Mouse (Mus musculus): Measurements from ENCODE around the gene Pot1b. TPM values are rescaled to one million over a fixed set of nuclear protein-coding genes. Genes with fewer than 3 reads are reported as not detected.

Gene Pot1b
- polyA plus RNA-seq, 2 experiments, result 6.9 to 18.3 TPM

GRCm38 (mm10) chr17:55722250-55722649 is 9.8 kb upstream of the Pot1b start:
- no peaks in the 10 kb centered on the region for H3K4me1 ChIP-seq (ENCODE audit: control insufficient read depth, insufficient read depth, low read length)
- no peak overlapping the region for H3K27ac ChIP-seq (replicated peaks; ENCODE audit: low read depth, low read length)
- no peaks in the 10 kb centered on the region for H3K9me3 ChIP-seq (ENCODE audit: control insufficient read depth, low read length)
- DNase-seq (ENCODE audit: low spot score), result no peak
- H3K36me3 ChIP-seq (ENCODE audit: control insufficient read depth, insufficient read depth, low read length), result no peaks in the 10 kb centered on the region
- TF ChIP-seq POLR2A (IDR thresholded peaks at IDR 0.05; ENCODE audit: borderline replicate concordance, extremely low read depth, insufficient read depth, insufficient read length), result no peak
- no peak overlapping the region for H3K9ac ChIP-seq (ENCODE audit: low read depth, low read length, severe bottlenecking)
- no peak overlapping the region for H3K4me3 ChIP-seq (replicated peaks; ENCODE audit: low read length)
- H3K4me2 ChIP-seq (replicated peaks; ENCODE audit: low read depth, low read length, severe bottlenecking), result no peak overlapping the region
- H3K27me3 ChIP-seq (ENCODE audit: control insufficient read depth, insufficient read depth, low read length), result no peaks in the 10 kb centered on the region
- ATAC-seq (ENCODE audit: low FRiP score, low read depth), result no peak
- WGBS, result 65% methylated on average over 2 of the region's 2 CpGs

DNA sequence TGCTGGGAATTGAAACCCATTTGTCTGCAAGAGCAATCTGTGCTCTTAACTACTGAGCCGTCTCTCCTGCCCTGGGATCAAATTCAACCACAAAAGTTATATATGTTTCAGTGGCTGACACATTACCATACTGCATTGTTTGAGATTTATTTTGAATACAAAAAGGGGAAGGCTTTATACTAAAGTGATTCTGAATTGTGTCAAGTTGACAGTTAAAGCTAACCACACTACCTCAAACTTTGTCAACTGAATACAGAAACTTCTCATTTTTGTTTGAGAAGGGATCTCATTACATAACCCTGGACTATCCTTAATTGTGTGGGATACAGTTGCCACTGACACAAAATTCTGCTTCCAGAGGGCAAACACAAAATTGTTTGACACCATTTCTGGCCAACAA is 8.8 kb upstream of the Pot1b start:
- Histone ChIP-seq H3K9me3 (ENCODE audit: control insufficient read depth, low read length) (no peaks in the 10 kb centered on the region), H3K27me3 (ENCODE audit: control insufficient read depth, insufficient read depth, low read length) (no peaks in the 10 kb centered on the region), H3K4me3 (replicated peaks; ENCODE audit: low read length) (no peak overlapping the region), H3K4me2 (replicated peaks; ENCODE audit: low read depth, low read length, severe bottlenecking) (no peak overlapping the region), H3K4me1 (ENCODE audit: control insufficient read depth, insufficient read depth, low read length) (no peaks in the 10 kb centered on the region), H3K36me3 (ENCODE audit: control insufficient read depth, insufficient read depth, low read length) (no peaks in the 10 kb centered on the region), H3K27ac (replicated peaks; ENCODE audit: low read depth, low read length) (no peak overlapping the region), H3K9ac (ENCODE audit: low read depth, low read length, severe bottlenecking) (no peak overlapping the region)
- no peak for DNase-seq (ENCODE audit: low spot score)
- ATAC-seq (ENCODE audit: low FRiP score, low read depth), result no peak
- 49% methylated on average over 1 of the region's 1 CpGs for WGBS
- TF ChIP-seq POLR2A (IDR thresholded peaks at IDR 0.05; ENCODE audit: borderline replicate concordance, extremely low read depth, insufficient read depth, insufficient read length), result no peak

DNA sequence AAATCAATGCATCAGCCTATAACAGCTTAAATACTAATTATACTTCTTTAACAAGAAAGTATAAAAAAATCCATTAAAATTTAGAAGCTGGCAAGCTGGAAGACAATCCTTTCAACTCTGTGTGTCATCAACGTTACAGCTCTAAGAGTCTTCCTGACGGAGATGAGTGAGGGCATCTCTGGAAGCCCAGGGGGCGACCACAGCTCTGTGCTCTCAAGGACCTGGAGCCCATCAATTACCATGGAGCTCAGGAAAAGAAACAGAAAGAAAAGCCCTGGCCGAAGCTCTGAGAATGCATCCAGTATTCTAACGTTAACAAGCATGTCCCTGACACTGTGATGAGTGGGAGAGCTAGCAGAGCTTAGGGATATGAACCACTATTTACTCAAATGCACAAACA is 9.6 kb downstream of the Pot1b start:
- H3K27me3 ChIP-seq (ENCODE audit: control insufficient read depth, insufficient read depth, low read length), result no peaks in the 10 kb centered on the region
- no peak for DNase-seq (ENCODE audit: low spot score)
- 74% methylated on average over 5 of the region's 5 CpGs for WGBS
- no peak for TF ChIP-seq POLR2A (IDR thresholded peaks at IDR 0.05; ENCODE audit: borderline replicate concordance, extremely low read depth, insufficient read depth, insufficient read length)
- H3K27ac ChIP-seq (replicated peaks; ENCODE audit: low read depth, low read length), result no peak overlapping the region
- ATAC-seq (ENCODE audit: low FRiP score, low read depth), result no peak
- H3K36me3 ChIP-seq (ENCODE audit: control insufficient read depth, insufficient read depth, low read length), result peaks cover 23% of the 10 kb centered on the region; the same call in 1 of the 2 replicates
- no peak overlapping the region for H3K4me2 ChIP-seq (replicated peaks; ENCODE audit: low read depth, low read length, severe bottlenecking)
- no peak overlapping the region for H3K4me3 ChIP-seq (replicated peaks; ENCODE audit: low read length)
- H3K9ac ChIP-seq (ENCODE audit: low read depth, low read length, severe bottlenecking), result no peak overlapping the region
- H3K4me1 ChIP-seq (ENCODE audit: control insufficient read depth, insufficient read depth, low read length), result no peaks in the 10 kb centered on the region
- no peaks in the 10 kb centered on the region for H3K9me3 ChIP-seq (ENCODE audit: control insufficient read depth, low read length)

DNA sequence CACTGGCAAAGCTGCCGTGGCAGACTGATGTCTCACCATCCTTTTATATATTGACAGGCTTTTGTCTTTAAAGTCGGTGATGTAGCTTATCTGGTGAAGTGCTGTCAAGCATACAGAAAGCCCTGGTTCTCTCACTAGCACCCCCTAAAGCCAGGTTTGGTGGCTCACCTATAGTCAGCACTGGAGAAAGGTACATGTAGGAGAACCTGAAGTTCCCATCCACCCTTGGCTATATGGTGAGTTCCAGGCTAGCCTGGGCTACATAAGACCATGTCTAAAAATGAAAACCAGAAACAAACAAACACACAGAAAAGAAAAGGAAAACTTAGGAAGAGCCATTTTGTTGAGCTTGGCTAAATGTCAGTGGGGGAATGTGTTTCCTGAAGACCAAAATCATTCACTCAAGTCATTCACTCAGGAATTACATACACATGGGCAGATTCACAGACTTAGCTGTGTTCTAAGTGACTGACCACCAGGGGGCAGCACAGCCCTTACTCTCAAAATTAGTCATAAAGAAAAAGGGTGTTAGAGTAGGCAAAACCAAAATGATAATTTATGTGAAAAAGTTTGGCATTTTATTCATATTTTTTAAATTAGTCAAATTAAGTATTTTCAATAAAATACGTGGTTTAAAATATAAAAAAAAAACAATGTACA is 10.1 kb downstream of the Pot1b start:
- ATAC-seq (ENCODE audit: low FRiP score, low read depth) (no peak), DNase-seq (ENCODE audit: low spot score) (peak; percentile 82)
- Histone ChIP-seq H3K4me2 (replicated peaks; ENCODE audit: low read depth, low read length, severe bottlenecking) (no peak overlapping the region), H3K36me3 (ENCODE audit: control insufficient read depth, insufficient read depth, low read length) (peaks cover 28% of the 10 kb centered on the region; the same call in 1 of the 2 replicates), H3K4me1 (ENCODE audit: control insufficient read depth, insufficient read depth, low read length) (no peaks in the 10 kb centered on the region), H3K27ac (replicated peaks; ENCODE audit: low read depth, low read length) (no peak overlapping the region), H3K4me3 (replicated peaks; ENCODE audit: low read length) (no peak overlapping the region), H3K9me3 (ENCODE audit: control insufficient read depth, low read length) (no peaks in the 10 kb centered on the region), H3K27me3 (ENCODE audit: control insufficient read depth, insufficient read depth, low read length) (no peaks in the 10 kb centered on the region), H3K9ac (ENCODE audit: low read depth, low read length, severe bottlenecking) (no peak overlapping the region)
- no peak for TF ChIP-seq POLR2A (IDR thresholded peaks at IDR 0.05; ENCODE audit: borderline replicate concordance, extremely low read depth, insufficient read depth, insufficient read length)
- 64% methylated on average over 3 of the region's 3 CpGs for WGBS

GRCm38 (mm10) chr17:55699388-55699787 is 13.0 kb downstream of the Pot1b start:
- no peak for TF ChIP-seq POLR2A (IDR thresholded peaks at IDR 0.05; ENCODE audit: borderline replicate concordance, extremely low read depth, insufficient read depth, insufficient read length)
- Histone ChIP-seq H3K9ac (ENCODE audit: low read depth, low read length, severe bottlenecking) (no peak overlapping the region), H3K36me3 (ENCODE audit: control insufficient read depth, insufficient read depth, low read length) (peaks cover 28% of the 10 kb centered on the region), H3K27me3 (ENCODE audit: control insufficient read depth, insufficient read depth, low read length) (no peaks in the 10 kb centered on the region), H3K27ac (replicated peaks; ENCODE audit: low read depth, low read length) (no peak overlapping the region), H3K4me3 (replicated peaks; ENCODE audit: low read length) (no peak overlapping the region), H3K4me1 (ENCODE audit: control insufficient read depth, insufficient read depth, low read length) (no peaks in the 10 kb centered on the region), H3K4me2 (replicated peaks; ENCODE audit: low read depth, low read length, severe bottlenecking) (no peak overlapping the region), H3K9me3 (ENCODE audit: control insufficient read depth, low read length) (no peaks in the 10 kb centered on the region)
- ATAC-seq (ENCODE audit: low FRiP score, low read depth) (no peak), DNase-seq (ENCODE audit: low spot score) (no peak)
- WGBS, result 88% methylated on average over 2 of the region's 2 CpGs

Measured in limb, embryonic 14.5 days (tissue).